8 mouse cellular contexts compared by ENCODE assay signal in the genomic region with DNA sequence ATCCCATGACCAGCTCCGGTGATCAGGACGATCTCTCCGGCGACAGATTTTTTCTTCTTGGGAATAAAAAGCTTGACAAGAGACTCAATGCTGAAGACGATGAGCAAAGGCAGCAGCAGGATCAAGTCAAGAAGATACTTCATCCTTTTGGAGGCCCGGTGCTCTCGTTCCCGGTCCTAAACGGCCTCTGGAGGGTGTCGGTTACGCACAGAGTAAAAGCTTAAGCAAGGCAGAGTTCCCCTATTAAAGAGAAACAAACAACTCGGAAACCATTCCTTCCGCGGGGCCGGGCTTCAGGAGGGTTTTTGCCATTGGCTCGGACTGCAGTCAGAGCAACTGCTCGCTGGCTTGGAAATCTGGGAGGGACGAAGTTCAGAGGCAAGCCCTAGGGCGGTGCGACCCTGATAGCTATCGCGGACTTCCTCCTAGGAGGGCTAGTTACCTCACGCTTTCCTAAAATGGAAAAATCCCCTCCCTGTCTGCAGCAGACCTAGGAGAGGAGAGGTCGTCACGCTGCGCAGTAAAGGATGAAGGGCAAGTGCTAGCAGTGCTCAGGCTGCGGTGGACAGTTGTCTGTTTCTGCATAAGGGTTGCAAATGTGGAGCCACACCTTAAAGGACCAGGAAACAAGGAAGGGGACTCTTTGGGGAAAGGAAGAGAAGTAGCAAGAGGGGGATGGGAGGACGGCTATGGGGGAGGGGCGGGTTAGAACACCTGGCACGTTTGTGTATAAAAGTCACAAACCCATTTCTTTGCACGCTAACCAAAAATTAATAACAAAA. TPM values are rescaled to one million over a fixed set of nuclear protein-coding genes. Genes with fewer than 3 reads are reported as not detected.
A peak's percentile ranks its signal among the peaks of the same experiment; 100 is the strongest.
DNase-seq lines count a peak whose midpoint lies in the region; ATAC-seq and TF ChIP-seq lines count a peak whose summit lies in the region.

A gene (minus strand): TSS at position 323 of the 782 bp plus-strand sequence.

- no peaks in the 10 kb centered on the region for H3K36me3 ChIP-seq in C2C12 (ENCODE audit: control insufficient read depth, insufficient read depth)
- peaks cover 6% of the 10 kb centered on the region for H3K36me3 ChIP-seq in erythroblast, embryonic 14.5 days (ENCODE audit: control insufficient read depth)
- H3K36me3 ChIP-seq in heart, embryonic 11.5 days (ENCODE audit: control insufficient read depth, insufficient read depth, low read length), result peaks cover 3% of the 10 kb centered on the region
- H3K36me3 ChIP-seq in kidney, embryonic 16.5 days (ENCODE audit: insufficient read depth, low read length), result peaks cover 14% of the 10 kb centered on the region

- no peaks in the 10 kb centered on the region for H3K9me3 ChIP-seq in erythroblast, embryonic 14.5 days (ENCODE audit: control insufficient read depth, low read length)
- H3K9me3 ChIP-seq in heart, embryonic 11.5 days (replicated peaks; ENCODE audit: control insufficient read depth, low read length), result no peaks in the 10 kb centered on the region
- H3K9me3 ChIP-seq in kidney, embryonic 16.5 days (ENCODE audit: low read length), result no peaks in the 10 kb centered on the region

- DNase-seq in brain, adult 2 months (ENCODE audit: low read depth, low spot score), result peak; percentile 90
- peak; percentile 82 for DNase-seq in liver
- peak; percentile 28 to 53 for DNase-seq in monocyte, adult 2 months (ENCODE audit: low read depth in 1 of 2, low spot score in 2 of 2)
- peak; percentile 68 to 79 for DNase-seq in spleen, postnatal 4 days (ENCODE audit: low spot score in 2 of 2)

- no peaks in the 10 kb centered on the region for H3K79me3 ChIP-seq in C2C12 (ENCODE audit: low read depth)

- H3ac ChIP-seq in C2C12 (ENCODE audit: control insufficient read depth, insufficient read length, low read depth), result peak within 1 kb of the TSS; percentile 50

- H3K4me1 ChIP-seq in erythroblast, embryonic 14.5 days (ENCODE audit: control insufficient read depth), result peaks cover 24% of the 10 kb centered on the region
- H3K4me1 ChIP-seq in heart, embryonic 11.5 days (ENCODE audit: control insufficient read depth, insufficient read depth, low read length), result peaks cover 24% of the 10 kb centered on the region
- H3K4me1 ChIP-seq in kidney, embryonic 16.5 days (ENCODE audit: insufficient read depth, low read length), result peaks cover 26% of the 10 kb centered on the region

- TF ChIP-seq CTCF in C2C12 (IDR thresholded peaks at IDR 0.05; ENCODE audit: control insufficient read depth, insufficient read depth, insufficient read length), result no peak

- peak within 1 kb of the TSS; percentile 84 for H3K9ac ChIP-seq in heart, embryonic 11.5 days (ENCODE audit: low read depth, low read length)
- peak within 1 kb of the TSS; percentile 87 for H3K9ac ChIP-seq in kidney, embryonic 16.5 days (replicated peaks; ENCODE audit: low read length)

- WGBS in heart, embryonic 11.5 days (ENCODE audit: insufficient replicate concordance), result under 1% methylated on average over 31 of the region's 31 CpGs
- under 1% methylated on average over 31 of the region's 31 CpGs for WGBS in kidney, embryonic 16.5 days

- H3K27me3 ChIP-seq in C2C12 (ENCODE audit: control insufficient read depth, insufficient read depth, insufficient read length), result no peaks in the 10 kb centered on the region
- H3K27me3 ChIP-seq in erythroblast, embryonic 14.5 days (ENCODE audit: control insufficient read depth), result peaks cover 25% of the 10 kb centered on the region
- no peaks in the 10 kb centered on the region for H3K27me3 ChIP-seq in heart, embryonic 11.5 days (ENCODE audit: control insufficient read depth, insufficient read depth, low read length)
- H3K27me3 ChIP-seq in kidney, embryonic 16.5 days (ENCODE audit: insufficient read depth, low read length), result no peaks in the 10 kb centered on the region

- ATAC-seq in heart, embryonic 11.5 days (replicated peaks; ENCODE audit: insufficient number of reproducible peaks, low FRiP score, low TSS enrichment), result peak; percentile 86
- ATAC-seq in kidney, embryonic 16.5 days (ENCODE audit: low FRiP score, low TSS enrichment), result peak; percentile 98

- peak within 1 kb of the TSS; percentile 88 for H3K27ac ChIP-seq in heart, embryonic 11.5 days (ENCODE audit: low read depth, low read length)
- peak within 1 kb of the TSS; percentile 96 for H3K27ac ChIP-seq in kidney, embryonic 16.5 days (ENCODE audit: low read length)

- H3K4me2 ChIP-seq in heart, embryonic 11.5 days, result peak within 1 kb of the TSS; percentile 77
- H3K4me2 ChIP-seq in kidney, embryonic 16.5 days (replicated peaks; ENCODE audit: low read depth, low read length), result peak within 1 kb of the TSS; percentile 77

- peak within 1 kb of the TSS; percentile 39 for H3K4me3 ChIP-seq in C2C12 (ENCODE audit: insufficient read depth, poor library complexity, severe bottlenecking)
- H3K4me3 ChIP-seq in erythroblast, embryonic 14.5 days (replicated peaks), result peak within 1 kb of the TSS; percentile 60
- peak within 1 kb of the TSS; percentile 63 for H3K4me3 ChIP-seq in heart, embryonic 11.5 days (ENCODE audit: low read depth, low read length)
- peak within 1 kb of the TSS; percentile 75 for H3K4me3 ChIP-seq in kidney, embryonic 16.5 days (ENCODE audit: low read length)

- no peaks in the 10 kb centered on the region for H3K79me2 ChIP-seq in C2C12 (ENCODE audit: control insufficient read depth, insufficient read depth)

TF ChIP-seq in C2C12, 6 proteins besides CTCF, POLR2A, EP300 and RAD21:
- TF ChIP-seq USF1 (IDR thresholded peaks at IDR 0.05; ENCODE audit: low read depth) (no peak), MYOG (IDR thresholded peaks at IDR 0.05; ENCODE audit: control insufficient read depth, extremely low read depth, insufficient read length) (no peak), MAX (IDR thresholded peaks at IDR 0.05) (no peak), FOSL1 (IDR thresholded peaks at IDR 0.05; ENCODE audit: insufficient read depth, low read length, poor library complexity, severe bottlenecking) (no peak), CEBPB (IDR thresholded peaks at IDR 0.05; ENCODE audit: low read depth) (no peak)

RNA-seq across cellular contexts. Expression of the gene that starts here (rescaled TPM):
- 7.4 TPM for polyA plus RNA-seq in C2C12 (2012; fragmentation: generic; extraction: Trizol)
- polyA plus RNA-seq in erythroblast, embryonic 14.5 days (2012), result 0.02 and 0.03 TPM in 2 replicates
- polyA plus RNA-seq in heart, embryonic 11.5 days (2014; fragmentation: Nextera tagmentation; extraction: Ambion mirVana), result 4.2 and 5.3 TPM in 2 replicates
- 6.2 and 7.9 TPM in 2 replicates for polyA plus RNA-seq in kidney, embryonic 16.5 days (2015; fragmentation: Nextera tagmentation; extraction: Ambion mirVana)

Comparison
In these comparisons a context has a peak if more than half of its experiments do, and no peak if none do; other contexts are left out.
1. Peak in every context shown above with its lines: DNase-seq, ATAC-seq, H3K4me3 ChIP-seq and H3K27ac ChIP-seq.